Mouse (Mus musculus): ENCODE data around the gene Etfb. TPM values are rescaled to one million over a fixed set of nuclear protein-coding genes. Genes with fewer than 3 reads are reported as not detected.
"Not testable (repeated sequence)": the region's sequence is repeated elsewhere in the genome, so short reads cannot be mapped to it uniquely, and the experiment has no call there.

Etfb gene
- total and polyA plus RNA-seq, 3 experiments = 177 to 186 TPM; not detected in 1

GRCm38 (mm10) chr7:43408131-43408553, 35.7 kb upstream of the Etfb start, which contains the start of gene Siglecg:
Siglecg (plus strand) TSS chr7:43408204.
- TF ChIP-seq ELF1 (IDR thresholded peaks at IDR 0.05; ENCODE audit: low read depth, low read length) (no peak), BHLHE40 (IDR thresholded peaks at IDR 0.05; ENCODE audit: borderline replicate concordance, low read depth, low read length) (no peak), ZMIZ1 (IDR thresholded peaks at IDR 0.05; ENCODE audit: low read depth, low read length) (no peak), E2F4 (IDR thresholded peaks at IDR 0.05; ENCODE audit: borderline replicate concordance, low read depth, low read length) (no peak), GABPA (IDR thresholded peaks at IDR 0.05; ENCODE audit: low read depth, low read length) (no peak), CHD1 (IDR thresholded peaks at IDR 0.05; ENCODE audit: low read depth, low read length) (no peak), RCOR1 (IDR thresholded peaks at IDR 0.05; ENCODE audit: low read depth, low read length) (no peak), SIN3A (IDR thresholded peaks at IDR 0.05; ENCODE audit: low read length) (no peak), NRF1 (IDR thresholded peaks at IDR 0.05; ENCODE audit: insufficient read depth, low read depth, low read length, poor library complexity, severe bottlenecking) (no peak), MAX (IDR thresholded peaks at IDR 0.05; ENCODE audit: low read length) (no peak), MAFK (IDR thresholded peaks at IDR 0.05; ENCODE audit: borderline replicate concordance, low read depth, low read length) (no peak), UBTF (IDR thresholded peaks at IDR 0.05; ENCODE audit: borderline replicate concordance, insufficient read depth, low read depth, low read length) (no peak), SMC3 (IDR thresholded peaks at IDR 0.05; ENCODE audit: low read depth, low read length) (no peak), MYB (IDR thresholded peaks at IDR 0.05; ENCODE audit: low read depth, low read length) (no peak), GATA1 (IDR thresholded peaks at IDR 0.05; ENCODE audit: low read depth, low read length) (no peak), ZNF384 (IDR thresholded peaks at IDR 0.05; ENCODE audit: low read depth, low read length) (no peak), MEF2A (IDR thresholded peaks at IDR 0.05; ENCODE audit: extremely low read depth, insufficient replicate concordance, low read depth, low read length, poor library complexity, severe bottlenecking) (no peak), TCF12 (IDR thresholded peaks at IDR 0.05; ENCODE audit: low read depth, low read length) (no peak), MAZ (IDR thresholded peaks at IDR 0.05; ENCODE audit: low read depth, low read length) (no peak), MXI1 (IDR thresholded peaks at IDR 0.05; ENCODE audit: low read depth, low read length) (no peak)
- no peaks in the 10 kb centered on the region for H3K79me2 ChIP-seq (ENCODE audit: control insufficient read depth, insufficient read depth, low read length, poor library complexity)
- no peak within 1 kb of the TSS for H3K27ac ChIP-seq (ENCODE audit: control insufficient read depth, low read depth, low read length)
- H3K27me3 ChIP-seq (ENCODE audit: control insufficient read depth in 1 of 2, insufficient read depth in 2 of 2, low read length in 2 of 2) = no peaks in the 10 kb centered on the region
- H3K4me3 ChIP-seq (ENCODE audit: control insufficient read depth in 1 of 2, insufficient read depth in 1 of 2, low read depth in 2 of 2, low read length in 2 of 2) = no peak within 1 kb of the TSS
- H3K4me1 ChIP-seq (ENCODE audit: control insufficient read depth in 1 of 2, insufficient read depth in 2 of 2, low read length in 2 of 2) = no peaks in the 10 kb centered on the region
- H3K9me3 ChIP-seq (replicated peaks; ENCODE audit: insufficient read depth, low read length) = no peaks in the 10 kb centered on the region
- H3K36me3 ChIP-seq (ENCODE audit: control insufficient read depth in 1 of 2, insufficient read depth in 2 of 2, low read length in 2 of 2) = no peaks in the 10 kb centered on the region
- no peak within 1 kb of the TSS for H3K9ac ChIP-seq (ENCODE audit: control insufficient read depth, low read depth, low read length, poor library complexity, severe bottlenecking)
- DNase-seq (ENCODE audit: low read depth, low spot score) = no peak

DNA sequence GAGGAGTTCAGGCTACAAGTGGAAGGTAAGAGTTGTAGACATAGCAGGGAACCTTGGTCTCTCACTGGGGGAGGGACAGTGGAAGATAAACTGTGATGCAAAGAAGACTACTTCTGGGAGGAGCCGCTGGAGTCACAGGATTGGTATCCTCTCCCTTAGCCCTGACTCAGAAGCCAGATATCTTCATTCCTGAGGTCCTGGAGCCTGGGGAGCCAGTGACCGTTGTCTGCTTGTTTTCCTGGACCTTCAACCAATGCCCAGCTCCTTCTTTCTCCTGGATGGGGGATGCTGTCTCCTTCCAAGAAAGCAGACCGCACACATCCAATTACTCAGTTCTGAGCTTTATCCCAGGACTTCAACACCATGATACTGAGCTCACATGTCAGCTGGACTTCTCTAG, 34.8 kb upstream of the Etfb start:
- H3K9ac ChIP-seq (ENCODE audit: control insufficient read depth, low read depth, low read length, poor library complexity, severe bottlenecking) = no peak overlapping the region
- H3K27me3 ChIP-seq (ENCODE audit: control insufficient read depth in 1 of 2, insufficient read depth in 2 of 2, low read length in 2 of 2) = no peaks in the 10 kb centered on the region
- H3K4me3 ChIP-seq (ENCODE audit: control insufficient read depth in 1 of 2, insufficient read depth in 1 of 2, low read depth in 2 of 2, low read length in 2 of 2) = no peak overlapping the region
- H3K4me1 ChIP-seq (ENCODE audit: control insufficient read depth in 1 of 2, insufficient read depth in 2 of 2, low read length in 2 of 2) = no peaks in the 10 kb centered on the region
- H3K9me3 ChIP-seq (replicated peaks; ENCODE audit: insufficient read depth, low read length) = no peaks in the 10 kb centered on the region
- no peaks in the 10 kb centered on the region for H3K79me2 ChIP-seq (ENCODE audit: control insufficient read depth, insufficient read depth, low read length, poor library complexity)
- TF ChIP-seq POLR2AphosphoS2 (IDR thresholded peaks at IDR 0.05; ENCODE audit: low read length) = no peak
- no peak for DNase-seq (ENCODE audit: low read depth, low spot score)
- no peak overlapping the region for H3K27ac ChIP-seq (ENCODE audit: control insufficient read depth, low read depth, low read length)
- no peaks in the 10 kb centered on the region for H3K36me3 ChIP-seq (ENCODE audit: control insufficient read depth in 1 of 2, insufficient read depth in 2 of 2, low read length in 2 of 2)

- DNase-seq (ENCODE audit: low read depth, low spot score); H3K27me3 ChIP-seq (ENCODE audit: control insufficient read depth in 1 of 2, insufficient read depth in 2 of 2, low read length in 2 of 2); H3K27ac ChIP-seq (ENCODE audit: control insufficient read depth, low read depth, low read length): not testable (repeated sequence)
Observed at GRCm38 (mm10) chr7:43411724-43412123, 32.2 kb upstream of the Etfb start.

More at GRCm38 (mm10) chr7:43411724-43412123, 32.2 kb upstream of the Etfb start:
- H3K36me3 ChIP-seq (ENCODE audit: control insufficient read depth in 1 of 2, insufficient read depth in 2 of 2, low read length in 2 of 2); H3K9me3 ChIP-seq (replicated peaks; ENCODE audit: insufficient read depth, low read length); H3K79me2 ChIP-seq (ENCODE audit: control insufficient read depth, insufficient read depth, low read length, poor library complexity); H3K9ac ChIP-seq (ENCODE audit: control insufficient read depth, low read depth, low read length, poor library complexity, severe bottlenecking); H3K4me3 ChIP-seq (ENCODE audit: control insufficient read depth in 1 of 2, insufficient read depth in 1 of 2, low read depth in 2 of 2, low read length in 2 of 2); H3K4me1 ChIP-seq (ENCODE audit: control insufficient read depth in 1 of 2, insufficient read depth in 2 of 2, low read length in 2 of 2): not testable (repeated sequence)
